Comparison of ENCODE assay signal across 29 mouse cellular contexts in genomic region chr19:56389176-56389575, GRCm38 (mm10). TPM values are rescaled to one million over a fixed set of nuclear protein-coding genes. Genes with fewer than 3 reads are reported as not detected.
DNase-seq lines count a peak whose midpoint lies in the region; ATAC-seq lines count a peak whose summit lies in the region.
"Had no signal": no experiment of that assay in that cellular context is flagged by ENCODE, and none has a peak within 500 bp of the region (broad histone marks: within the 10 kb centered on the region; RNA-seq: fewer than 3 reads in every experiment).

No protein-coding gene starts in this region.

- peak overlapping the region; percentile 80 for H3K9ac ChIP-seq in heart, embryonic 16.5 days (ENCODE audit: low read length)
- H3K9ac ChIP-seq: embryonic facial prominence, embryonic 13.5 days; forebrain, embryonic 13.5 days; kidney, embryonic 15.5 days; limb, embryonic 12.5 days; liver, postnatal 0 days had no signal

- no peaks in the 10 kb centered on the region for H3K9me3 ChIP-seq in heart, embryonic 10.5 days
- no peaks in the 10 kb centered on the region for H3K9me3 ChIP-seq in heart, embryonic 16.5 days (replicated peaks; ENCODE audit: control insufficient read depth, low read length)
- H3K9me3 ChIP-seq: embryonic facial prominence, embryonic 13.5 days; forebrain, embryonic 13.5 days; kidney, embryonic 15.5 days; limb, embryonic 12.5 days; midbrain, embryonic 10.5 days had no signal

- H3K27ac ChIP-seq in heart, embryonic 10.5 days, result peak overlapping the region; percentile 32; the same call in 1 of the 2 replicates
- H3K27ac ChIP-seq in heart, embryonic 16.5 days (ENCODE audit: low read length), result peak overlapping the region; percentile 97
- H3K27ac ChIP-seq: embryonic facial prominence, embryonic 13.5 days; forebrain, embryonic 13.5 days; hindbrain, postnatal 0 days; kidney, embryonic 15.5 days; limb, embryonic 12.5 days; midbrain, embryonic 10.5 days had no signal

- peak overlapping the region; percentile 42; the same call in 1 of the 2 replicates for H3K4me3 ChIP-seq in heart, embryonic 10.5 days
- H3K4me3 ChIP-seq in heart, embryonic 16.5 days (ENCODE audit: low read length), result peak overlapping the region; percentile 62
- H3K4me3 ChIP-seq: embryonic facial prominence, embryonic 13.5 days; erythroblast, embryonic 14.5 days; forebrain, embryonic 13.5 days; kidney, embryonic 15.5 days; limb, embryonic 12.5 days; midbrain, embryonic 10.5 days had no signal

- H3K4me1 ChIP-seq in heart, embryonic 10.5 days, result peaks cover 30% of the 10 kb centered on the region
- H3K4me1 ChIP-seq in heart, embryonic 16.5 days (ENCODE audit: control insufficient read depth, insufficient read depth, low read length), result peaks cover 23% of the 10 kb centered on the region
- H3K4me1 ChIP-seq: embryonic facial prominence, embryonic 13.5 days; forebrain, embryonic 13.5 days; kidney, embryonic 15.5 days; limb, embryonic 12.5 days had no signal

- H3K27me3 ChIP-seq in heart, embryonic 10.5 days (ENCODE audit: insufficient read depth, poor library complexity, severe bottlenecking), result no peaks in the 10 kb centered on the region; the same call in 1 of the 2 replicates
- H3K27me3 ChIP-seq in heart, embryonic 16.5 days (ENCODE audit: control insufficient read depth, insufficient read depth, low read length), result no peaks in the 10 kb centered on the region
- H3K27me3 ChIP-seq: embryonic facial prominence, embryonic 13.5 days; forebrain, embryonic 13.5 days; kidney, embryonic 15.5 days; limb, embryonic 12.5 days had no signal

- peaks cover under 1% of the 10 kb centered on the region; the same call in 1 of the 2 replicates for H3K36me3 ChIP-seq in heart, embryonic 10.5 days
- peaks cover 10% of the 10 kb centered on the region; the same call in 1 of the 2 replicates for H3K36me3 ChIP-seq in heart, embryonic 16.5 days (ENCODE audit: control insufficient read depth, insufficient read depth)
- H3K36me3 ChIP-seq: embryonic facial prominence, embryonic 13.5 days; kidney, embryonic 15.5 days; limb, embryonic 12.5 days; midbrain, embryonic 10.5 days had no signal

- WGBS in heart, embryonic 10.5 days, result 85% methylated on average over 11 of the region's 11 CpGs
- WGBS in heart, embryonic 16.5 days, result 58% methylated on average over 11 of the region's 11 CpGs

- DNase-seq in 3134 (ENCODE audit: extremely low read depth, insufficient read length, low spot score), result peak; percentile 39
- DNase-seq in gastrocnemius, adult 8-10 months (ENCODE audit: low spot score in 2 of 2), result peak; percentile 62 to 78
- DNase-seq in heart, embryonic 10.5 days (ENCODE audit: low spot score), result no peak
- no peak for DNase-seq in spleen, postnatal 10 days (ENCODE audit: low spot score in 2 of 2)
- DNase-seq in right cerebral cortex, adult 2 months (ENCODE audit: low spot score in 2 of 2), result no peak
- DNase-seq in urinary bladder, adult 18-20 months (ENCODE audit: low spot score in 2 of 2), result no peak
- DNase-seq: adrenal gland, postnatal 14 days; B cell, adult 2 months; cerebellum, adult 2 months; cerebellum, postnatal 36 days; embryo, embryonic 11 days; kidney, postnatal 36 days; layer of hippocampus, postnatal 36 days; liver, postnatal 0 days; spleen, adult 18-20 months; thymus, postnatal 25 days had no signal

- peak overlapping the region; percentile 64 for H3K4me2 ChIP-seq in heart, embryonic 16.5 days (ENCODE audit: low read depth, low read length)
- H3K4me2 ChIP-seq: embryonic facial prominence, embryonic 13.5 days; forebrain, embryonic 13.5 days; kidney, embryonic 15.5 days; limb, embryonic 12.5 days; liver, embryonic 11.5 days had no signal

- ATAC-seq in heart, embryonic 16.5 days (replicated peaks; ENCODE audit: extremely low read depth, insufficient read depth, low FRiP score), result no peak; the same call in 1 of the 2 replicates
- no peak for ATAC-seq in erythroid progenitor cell, adult 5-6 weeks (replicated peaks; ENCODE audit: low FRiP score, poor library complexity, severe bottlenecking)
- ATAC-seq: forebrain, embryonic 13.5 days; hindbrain, postnatal 0 days; intestine, embryonic 16.5 days; liver, postnatal 0 days; lung, postnatal 0 days had no signal

RNA-seq across cellular contexts. Expression of gene Nrap, which starts 0.7 kb away (rescaled TPM):
- total RNA-seq in gastrocnemius, adult 8-10 months (2022), result 100 to 1,000 TPM; 779 to 919 (median 871) TPM
- polyA plus RNA-seq in heart, embryonic 10.5 days (2016; fragmentation: Nextera tagmentation; extraction: Ambion mirVana), result 3.4 and 11.9 TPM in 2 replicates
- 49.4 and 52.0 TPM in 2 replicates for polyA plus RNA-seq in heart, embryonic 16.5 days (2015; fragmentation: Nextera tagmentation; extraction: Ambion mirVana)
- not detected in 2 replicates for total RNA-seq in erythroid progenitor cell, adult 5-6 weeks (2015; ENCODE audit: low replicate concordance)
- total RNA-seq in erythroid progenitor cell, adult 5-6 weeks (2017; ENCODE audit: low replicate concordance), result not detected in 2 replicates
- total RNA-seq: neutrophil, adult 5-6 weeks had no signal

RNA-seq across cellular contexts. Expression of gene Casp7, which starts 7.8 kb away (rescaled TPM):
- 1 to 10 TPM; 3.1 to 5.9 (median 4.7) TPM for total RNA-seq in gastrocnemius, adult 8-10 months (2022)
- 25.1 and 31.6 TPM in 2 replicates for polyA plus RNA-seq in heart, embryonic 10.5 days (2016; fragmentation: Nextera tagmentation; extraction: Ambion mirVana)
- polyA plus RNA-seq in heart, embryonic 16.5 days (2015; fragmentation: Nextera tagmentation; extraction: Ambion mirVana), result 27.8 and 33.2 TPM in 2 replicates
- total RNA-seq in erythroid progenitor cell, adult 5-6 weeks (2015; ENCODE audit: low replicate concordance), result 25.6 and 37.7 TPM in 2 replicates
- total RNA-seq in erythroid progenitor cell, adult 5-6 weeks (2017; ENCODE audit: low replicate concordance), result 14.0 and 35.9 TPM in 2 replicates

Comparison
In these comparisons a context has a peak if more than half of its experiments do, and no peak if none do; other contexts are left out.
1. DNase-seq: peak in 3134 (single experiment) and gastrocnemius, adult 8-10 months (2 of 2); none in heart, embryonic 10.5 days (single experiment), spleen, postnatal 10 days (0 of 2), right cerebral cortex, adult 2 months (0 of 2) and urinary bladder, adult 18-20 months (0 of 2).
2. RNA of gene Nrap, which starts 0.7 kb away (total RNA-seq): 779 to 919 TPM in gastrocnemius, adult 8-10 months; not detected in erythroid progenitor cell, adult 5-6 weeks; every median in the first group is over 100 times any median in the second.